Mouse (Mus musculus): Measurements from ENCODE around the gene Kyat3. TPM values are rescaled to one million over a fixed set of nuclear protein-coding genes. Genes with fewer than 3 reads are reported as not detected.
"Not testable (repeated sequence)": the region's sequence is repeated elsewhere in the genome, so short reads cannot be mapped to it uniquely, and the experiment has no call there.

Gene Kyat3
- total RNA-seq (2021) = 10 to 100 TPM; 10.4 to 10.6 TPM
- long read RNA-seq, experiment 1, transcript Kyat3-202 (14 exons, 1,888 nt) = major isoform, 8 of 9 reads
- long read RNA-seq, experiment 1, partial matches to known transcripts = 0 of 9 reads
- long read RNA-seq, experiment 1, other reads (novel, unspliced or antisense) = 1 of 9 reads
- long read RNA-seq, experiment 2, full-length matches to known transcripts = 7 of 9 reads
- long read RNA-seq, experiment 2, partial matches to known transcripts = 2 of 9 reads
- long read RNA-seq, experiment 2, other reads (novel, unspliced or antisense) = 0 of 9 reads

GRCm38 (mm10) chr3:142700442-142701322 lies at the start of gene Kyat3:
Gene Kyat3, plus strand, starts transcription at chr3:142701051.
- DNase-seq (ENCODE audit: low spot score) = peak; percentile 96

- DNase-seq (ENCODE audit: low spot score) = no peak
These were observed 36.1 kb upstream of the Kyat3 start for GRCm38 (mm10) chr3:142664723-142665122.

- DNase-seq (ENCODE audit: low spot score) = no peak
These were observed 26.2 kb upstream of the Kyat3 start for GRCm38 (mm10) chr3:142674607-142675006.

- DNase-seq (ENCODE audit: low spot score) = no peak
These were observed 12.9 kb upstream of the Kyat3 start for GRCm38 (mm10) chr3:142687939-142688338.

- DNase-seq (ENCODE audit: low spot score) = no peak
These were observed 12.5 kb upstream of the Kyat3 start for GRCm38 (mm10) chr3:142688353-142688752.

- DNase-seq (ENCODE audit: low spot score) = no peak
These were observed 4.3 kb upstream of the Kyat3 start for GRCm38 (mm10) chr3:142696517-142696916.

- DNase-seq (ENCODE audit: low spot score) = no peak
These were observed 647 bp downstream of the Kyat3 start for GRCm38 (mm10) chr3:142701407-142701989.

- DNase-seq (ENCODE audit: low spot score) = no peak
These were observed 6.0 kb downstream of the Kyat3 start for GRCm38 (mm10) chr3:142706581-142707444.

- not testable (repeated sequence) for DNase-seq (ENCODE audit: low spot score)
These were observed 7.5 kb downstream of the Kyat3 start for GRCm38 (mm10) chr3:142708181-142708848.

- peak; percentile 78 for DNase-seq (ENCODE audit: low spot score)
These were observed 8.1 kb downstream of the Kyat3 start for GRCm38 (mm10) chr3:142708849-142709419.

- peak; percentile 41 for DNase-seq (ENCODE audit: low spot score)
These were observed 9.6 kb downstream of the Kyat3 start for GRCm38 (mm10) chr3:142710360-142711007.

- no peak for DNase-seq (ENCODE audit: low spot score)
These were observed 10.5 kb downstream of the Kyat3 start for GRCm38 (mm10) chr3:142711372-142711771.

GRCm38 (mm10) chr3:142712401-142713040 lies 11.7 kb downstream of the Kyat3 start:
- DNase-seq (ENCODE audit: low spot score) = not testable (repeated sequence)

- DNase-seq (ENCODE audit: low spot score) = no peak
These were observed 24.6 kb downstream of the Kyat3 start for GRCm38 (mm10) chr3:142725481-142725880.

- DNase-seq (ENCODE audit: low spot score) = peak; percentile 8
These were observed 25.3 kb downstream of the Kyat3 start for GRCm38 (mm10) chr3:142725969-142726672.

- no peak for DNase-seq (ENCODE audit: low spot score)
These were observed 33.4 kb downstream of the Kyat3 start for GRCm38 (mm10) chr3:142734291-142734690.

- no peak for DNase-seq (ENCODE audit: low spot score)
These were observed 40.0 kb downstream of the Kyat3 start for GRCm38 (mm10) chr3:142740896-142741295.

Measured in gastrocnemius, adult 18-20 months (tissue).